Mouse (Mus musculus) kidney, adult 2 months (tissue): ENCODE measurements around the gene Zfp335.

Experiments
- CTCF ChIP-seq: fragments of 200-500 bp; conservative IDR thresholded peaks from 2 replicates; pipeline ENCODE4 v1.5.1; 2011; ENCODE audit warnings: low read depth, mild to moderate bottlenecking, control low read depth, low read length, moderate library complexity, mixed read lengths; ENCODE audit not compliant: insufficient read depth, insufficient read length
- POLR2A ChIP-seq: fragments of 200-500 bp; IDR thresholded peaks from one replicate; pipeline ENCODE4 v1.6.1; 2011; ENCODE audit warnings: low read depth, low read length, control low read depth

- TF ChIP-seq CTCF: no peak
- TF ChIP-seq POLR2A: peak; percentile 86
Observed at GRCm38 (mm10) chr2:164879228-164879567, 32.4 kb downstream of the Zfp335 start, which contains the start of gene Pcif1.
